Mouse (Mus musculus): ENCODE results near the gene Garem2. TPM values are rescaled to one million over a fixed set of nuclear protein-coding genes. Genes with fewer than 3 reads are reported as not detected.

The Garem2 gene
- polyA plus RNA-seq, 1 experiment, result 0.03 TPM

DNA sequence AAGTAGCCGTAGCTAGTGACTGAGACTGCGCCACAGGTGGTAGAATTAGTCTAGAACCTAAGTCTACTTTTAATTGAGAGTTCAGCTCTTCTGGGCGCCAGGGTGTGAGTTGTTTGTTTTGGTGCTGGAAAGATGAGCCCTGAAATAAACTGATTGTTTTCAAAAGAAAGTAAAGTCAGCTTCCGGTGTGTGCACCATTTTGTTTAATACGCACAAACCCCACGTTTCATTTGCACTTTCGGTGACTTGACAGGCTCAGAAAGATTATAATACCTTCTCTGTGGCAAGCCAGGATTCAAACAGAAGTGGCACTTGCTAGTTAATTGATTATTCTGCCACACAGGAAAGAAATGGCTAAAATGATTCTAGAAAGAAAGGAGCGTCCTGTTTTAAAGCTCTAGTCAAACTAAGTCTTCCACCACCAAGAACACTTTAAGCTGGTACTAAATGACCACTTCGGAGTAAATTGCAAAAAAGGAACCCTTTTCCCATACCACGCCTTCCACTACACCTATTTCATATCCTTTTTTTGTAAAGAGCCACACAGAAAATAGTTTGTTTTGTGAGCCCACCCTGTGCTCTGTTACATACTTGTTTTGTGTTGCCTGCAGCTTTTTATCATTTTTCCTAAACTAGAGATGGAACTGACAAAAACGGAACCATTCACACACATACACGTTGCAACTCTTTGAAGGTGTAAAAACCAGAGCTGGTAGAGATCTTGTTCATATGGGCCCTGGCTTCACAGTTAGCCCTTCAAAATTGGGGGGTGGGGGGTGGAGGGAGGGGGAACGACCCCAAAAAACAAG, 51.1 kb downstream of the Garem2 start:
- H3K27ac ChIP-seq (ENCODE audit: insufficient read depth, low read depth, low read length), result peak overlapping the region; percentile 89
- H3K36me3 ChIP-seq (ENCODE audit: control insufficient read depth, insufficient read depth, low read length), result no peaks in the 10 kb centered on the region
- peak overlapping the region; percentile 84 for H3K4me3 ChIP-seq (ENCODE audit: low read depth, low read length)
- H3K4me1 ChIP-seq (ENCODE audit: control insufficient read depth, insufficient read depth, insufficient read length, low read length), result no peaks in the 10 kb centered on the region
- WGBS, result 5% methylated on average over 13 of the region's 13 CpGs
- TF ChIP-seq CTCF (IDR thresholded peaks at IDR 0.05; ENCODE audit: extremely low read depth, insufficient read length, insufficient replicate concordance, low read depth, low read length), result no peak
- TF ChIP-seq POLR2A (IDR thresholded peaks at IDR 0.05; ENCODE audit: low read depth, low read length), result no peak
- H3K27me3 ChIP-seq (ENCODE audit: control insufficient read depth, insufficient read depth, low read length), result no peaks in the 10 kb centered on the region

- no peak overlapping the region for H3K27ac ChIP-seq (ENCODE audit: insufficient read depth, low read depth, low read length)
- WGBS, result 75% methylated on average over 6 of the region's 6 CpGs
- 0 out of 2 replicates have a peak, but pooled peaks cover 2% of the 10 kb centered on the region for H3K36me3 ChIP-seq (ENCODE audit: control insufficient read depth, insufficient read depth, low read length)
- H3K4me3 ChIP-seq (ENCODE audit: low read depth, low read length), result no peak overlapping the region
- H3K27me3 ChIP-seq (ENCODE audit: control insufficient read depth, insufficient read depth, low read length), result no peaks in the 10 kb centered on the region
- peaks cover 6% of the 10 kb centered on the region; the same call in 1 of the 2 replicates for H3K4me1 ChIP-seq (ENCODE audit: control insufficient read depth, insufficient read depth, insufficient read length, low read length)
- TF ChIP-seq CTCF (IDR thresholded peaks at IDR 0.05; ENCODE audit: extremely low read depth, insufficient read length, insufficient replicate concordance, low read depth, low read length) (no peak), POLR2A (IDR thresholded peaks at IDR 0.05; ENCODE audit: low read depth, low read length) (no peak)
Observed at GRCm38 (mm10) chr5:30159601-30160000, 54.6 kb downstream of the Garem2 start.

- Histone ChIP-seq H3K4me3 (ENCODE audit: low read depth, low read length) (no peak overlapping the region), H3K27ac (ENCODE audit: insufficient read depth, low read depth, low read length) (no peak overlapping the region), H3K4me1 (ENCODE audit: control insufficient read depth, insufficient read depth, insufficient read length, low read length) (peaks cover 6% of the 10 kb centered on the region; the same call in 1 of the 2 replicates), H3K27me3 (ENCODE audit: control insufficient read depth, insufficient read depth, low read length) (no peaks in the 10 kb centered on the region), H3K36me3 (ENCODE audit: control insufficient read depth, insufficient read depth, low read length) (peaks cover 10% of the 10 kb centered on the region)
- WGBS, result 33% methylated on average over 1 of the region's 1 CpGs
- TF ChIP-seq POLR2A (IDR thresholded peaks at IDR 0.05; ENCODE audit: low read depth, low read length) (no peak), CTCF (IDR thresholded peaks at IDR 0.05; ENCODE audit: extremely low read depth, insufficient read length, insufficient replicate concordance, low read depth, low read length) (no peak)
Observed at GRCm38 (mm10) chr5:30161836-30162235, 56.9 kb downstream of the Garem2 start.

DNA sequence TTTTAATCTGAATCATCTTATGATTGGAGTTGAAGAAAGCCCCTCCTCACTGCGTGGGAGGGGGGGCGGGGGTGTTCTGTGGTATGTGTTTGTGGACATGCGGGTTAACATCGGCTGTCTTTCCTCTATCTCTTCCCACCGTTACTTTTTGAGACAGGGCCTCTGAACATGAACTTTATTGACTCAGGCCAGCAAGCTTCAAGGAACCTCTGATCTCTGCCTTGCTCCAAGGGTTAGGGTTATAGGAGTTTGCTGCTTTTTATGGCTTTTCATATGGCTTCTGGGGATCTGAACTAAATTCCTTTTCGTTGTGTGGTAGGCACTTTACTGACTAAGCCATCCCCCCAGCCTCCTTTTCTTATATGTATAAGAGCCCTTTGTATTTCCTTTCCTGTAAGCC, 57.4 kb downstream of the Garem2 start:
- H3K27ac ChIP-seq (ENCODE audit: insufficient read depth, low read depth, low read length), result no peak overlapping the region
- H3K4me1 ChIP-seq (ENCODE audit: control insufficient read depth, insufficient read depth, insufficient read length, low read length), result peaks cover 6% of the 10 kb centered on the region; the same call in 1 of the 2 replicates
- no peak overlapping the region for H3K4me3 ChIP-seq (ENCODE audit: low read depth, low read length)
- no peak for TF ChIP-seq CTCF (IDR thresholded peaks at IDR 0.05; ENCODE audit: extremely low read depth, insufficient read length, insufficient replicate concordance, low read depth, low read length)
- TF ChIP-seq POLR2A (IDR thresholded peaks at IDR 0.05; ENCODE audit: low read depth, low read length), result no peak
- no peaks in the 10 kb centered on the region for H3K27me3 ChIP-seq (ENCODE audit: control insufficient read depth, insufficient read depth, low read length)
- H3K36me3 ChIP-seq (ENCODE audit: control insufficient read depth, insufficient read depth, low read length), result peaks cover 10% of the 10 kb centered on the region
- WGBS, result 33% methylated on average over 6 of the region's 6 CpGs

- H3K27ac ChIP-seq (ENCODE audit: insufficient read depth, low read depth, low read length), result no peak overlapping the region
- no peak overlapping the region for H3K4me3 ChIP-seq (ENCODE audit: low read depth, low read length)
- H3K27me3 ChIP-seq (ENCODE audit: control insufficient read depth, insufficient read depth, low read length), result no peaks in the 10 kb centered on the region
- H3K36me3 ChIP-seq (ENCODE audit: control insufficient read depth, insufficient read depth, low read length), result peaks cover 23% of the 10 kb centered on the region
- H3K4me1 ChIP-seq (ENCODE audit: control insufficient read depth, insufficient read depth, insufficient read length, low read length), result peaks cover 7% of the 10 kb centered on the region
- 31% methylated on average over 5 of the region's 5 CpGs for WGBS
- TF ChIP-seq CTCF (IDR thresholded peaks at IDR 0.05; ENCODE audit: extremely low read depth, insufficient read length, insufficient replicate concordance, low read depth, low read length) (no peak), POLR2A (IDR thresholded peaks at IDR 0.05; ENCODE audit: low read depth, low read length) (no peak)
Observed at GRCm38 (mm10) chr5:30165234-30165946, 60.4 kb downstream of the Garem2 start.

Other genes starting within 250 kb of the Garem2 start
- gene Il6, start 92.0 kb upstream of the Garem2 start, polyA plus RNA-seq (2012; rRNA removed), result not detected in 2 replicates
- 11.5 and 27.8 TPM in 2 replicates for gene Tyms, start 31.5 kb upstream of the Garem2 start, polyA plus RNA-seq (2012; rRNA removed)
- not detected in 2 replicates for gene 3110082J24Rik, start 925 bp downstream of the Garem2 start, polyA plus RNA-seq (2012; rRNA removed)
- gene Hadha, start 50.0 kb downstream of the Garem2 start, polyA plus RNA-seq (2012; rRNA removed), result 27.7 and 55.3 TPM in 2 replicates
- 53.6 and 88.1 TPM in 2 replicates for gene Hadhb, start 50.1 kb downstream of the Garem2 start, polyA plus RNA-seq (2012; rRNA removed)
- 0.04 and 0.05 TPM in 2 replicates for gene Adgrf3, start 100.6 kb downstream of the Garem2 start, polyA plus RNA-seq (2012; rRNA removed)
- 36.4 and 107 TPM in 2 replicates for gene Selenoi, start 127.4 kb downstream of the Garem2 start, polyA plus RNA-seq (2012; rRNA removed)
- gene Drc1, start 176.2 kb downstream of the Garem2 start, polyA plus RNA-seq (2012; rRNA removed), result 0.11 and 0.28 TPM in 2 replicates